In genomic region chr10:129026018-129026662, GRCm38 (mm10) we compare ENCODE assay signal across 9 mouse cellular contexts. TPM values are rescaled to one million over a fixed set of nuclear protein-coding genes. Genes with fewer than 3 reads are reported as not detected.
DNase-seq lines count a peak whose midpoint lies in the region; ATAC-seq and TF ChIP-seq lines count a peak whose summit lies in the region.
"Had no signal": no experiment of that assay in that cellular context is flagged by ENCODE, and none has a peak within 500 bp of the region (broad histone marks: within the 10 kb centered on the region; RNA-seq: fewer than 3 reads in every experiment).

No protein-coding gene starts in this region.

- no peak overlapping the region for H3K4me2 ChIP-seq in hindbrain, embryonic 11.5 days (replicated peaks; ENCODE audit: low read depth, low read length)
- no peak overlapping the region for H3K4me2 ChIP-seq in midbrain, embryonic 15.5 days
- H3K4me2 ChIP-seq: liver, embryonic 13.5 days had no signal

- TF ChIP-seq POLR2A in heart, adult 2 months (IDR thresholded peaks at IDR 0.05; ENCODE audit: insufficient read depth, low read depth, low read length) = no peak

- no peak overlapping the region for H3K9ac ChIP-seq in heart, adult 2 months (ENCODE audit: low read depth, low read length)
- no peak overlapping the region for H3K9ac ChIP-seq in hindbrain, embryonic 11.5 days (ENCODE audit: low read depth, low read length)
- H3K9ac ChIP-seq in midbrain, embryonic 15.5 days = no peak overlapping the region
- H3K9ac ChIP-seq: liver, embryonic 13.5 days had no signal

- H3K27me3 ChIP-seq in heart, adult 2 months (ENCODE audit: control insufficient read depth, insufficient read depth, low read length) = no peaks in the 10 kb centered on the region
- H3K27me3 ChIP-seq in hindbrain, embryonic 11.5 days (ENCODE audit: control insufficient read depth, insufficient read depth, low read length) = no peaks in the 10 kb centered on the region
- H3K27me3 ChIP-seq in midbrain, embryonic 15.5 days (replicated peaks) = no peaks in the 10 kb centered on the region
- H3K27me3 ChIP-seq: liver, embryonic 13.5 days had no signal

- no peaks in the 10 kb centered on the region for H3K9me3 ChIP-seq in hindbrain, embryonic 11.5 days (ENCODE audit: control insufficient read depth, low read length)
- H3K9me3 ChIP-seq in midbrain, embryonic 15.5 days = no peaks in the 10 kb centered on the region
- H3K9me3 ChIP-seq: liver, embryonic 13.5 days had no signal

- DNase-seq in heart, adult 2 months = no peak
- no peak for DNase-seq in heart, adult 8-10 months (ENCODE audit: low spot score)
- DNase-seq in ES-CJ7 (ENCODE audit: low read depth, low spot score) = peak; percentile 65
- peak; percentile 30 to 68 for DNase-seq in cerebellum, postnatal 4 days (ENCODE audit: low spot score in 2 of 2)
- DNase-seq in hindbrain, embryonic 11.5 days (ENCODE audit: low spot score) = peak; percentile 76
- peak; percentile 17 to 63 for DNase-seq in left cerebral cortex, postnatal 14 days (ENCODE audit: low spot score in 2 of 2)
- DNase-seq in yolk sac, embryonic 10.5 days (ENCODE audit: low spot score) = peak; percentile 26
- DNase-seq: liver, embryonic 13.5 days had no signal

- H3K4me1 ChIP-seq in heart, adult 2 months (ENCODE audit: control insufficient read depth, insufficient read depth, low read length) = no peaks in the 10 kb centered on the region
- H3K4me1 ChIP-seq in hindbrain, embryonic 11.5 days (replicated peaks; ENCODE audit: control insufficient read depth, insufficient read depth, low read length) = no peaks in the 10 kb centered on the region
- H3K4me1 ChIP-seq in midbrain, embryonic 15.5 days = no peaks in the 10 kb centered on the region
- H3K4me1 ChIP-seq: liver, embryonic 13.5 days had no signal

- H3K36me3 ChIP-seq in heart, adult 2 months (ENCODE audit: control insufficient read depth, insufficient read depth, low read length) = no peaks in the 10 kb centered on the region
- no peaks in the 10 kb centered on the region for H3K36me3 ChIP-seq in hindbrain, embryonic 11.5 days (ENCODE audit: control insufficient read depth, insufficient read depth, low read length)
- no peaks in the 10 kb centered on the region for H3K36me3 ChIP-seq in midbrain, embryonic 15.5 days (replicated peaks)
- H3K36me3 ChIP-seq: liver, embryonic 13.5 days had no signal

- peak; percentile 87 for ATAC-seq in hindbrain, embryonic 11.5 days (ENCODE audit: low FRiP score)
- ATAC-seq in midbrain, embryonic 15.5 days (replicated peaks) = peak; percentile 85

- H3K4me3 ChIP-seq in heart, adult 2 months = no peak overlapping the region
- no peak overlapping the region for H3K4me3 ChIP-seq in hindbrain, embryonic 11.5 days (ENCODE audit: low read depth, low read length)
- H3K4me3 ChIP-seq in midbrain, embryonic 15.5 days = no peak overlapping the region
- H3K4me3 ChIP-seq: liver, embryonic 13.5 days had no signal

- intact Hi-C loops in heart, adult 2 months (cut with DNase I) = no loop called here
- intact Hi-C loops in left cerebral cortex, postnatal 14 days (cut with DNase I) = loop anchor here (2.0 kb wide), 1 partner anchor 1067 kb away; no protein-coding TSS in a partner anchor

- TF ChIP-seq EP300 in heart, adult 2 months (IDR thresholded peaks at IDR 0.05; ENCODE audit: insufficient read depth, low read depth, low read length) = no peak

- H3K27ac ChIP-seq in heart, adult 2 months = no peak overlapping the region
- H3K27ac ChIP-seq in hindbrain, embryonic 11.5 days (ENCODE audit: low read depth, low read length) = no peak overlapping the region
- H3K27ac ChIP-seq in midbrain, embryonic 15.5 days = no peak overlapping the region
- H3K27ac ChIP-seq: liver, embryonic 13.5 days had no signal

- TF ChIP-seq CTCF in heart, adult 2 months (IDR thresholded peaks at IDR 0.05) = peak; percentile 70

- WGBS in heart, adult 2 months = 64% methylated on average over 3 of the region's 3 CpGs
- 66% methylated on average over 3 of the region's 3 CpGs for WGBS in hindbrain, embryonic 11.5 days
- 60% methylated on average over 3 of the region's 3 CpGs for WGBS in midbrain, embryonic 15.5 days

- H3K79me2 ChIP-seq in heart, adult 2 months (replicated peaks; ENCODE audit: control insufficient read depth, insufficient read depth, low read length) = no peaks in the 10 kb centered on the region

RNA-seq across cellular contexts. Expression of gene Olfr764-ps1, which starts 13.6 kb away (rescaled TPM):
- total RNA-seq in heart, adult 2 months (2021) = not detected
- not detected in 2 replicates for polyA plus RNA-seq in heart, adult 2 months (2012; rRNA removed)
- not detected for total RNA-seq in heart, adult 8-10 months (2022)
- polyA plus RNA-seq in hindbrain, embryonic 11.5 days (2014; fragmentation: Nextera tagmentation; extraction: Ambion mirVana) = not detected in 2 replicates
- total RNA-seq in left cerebral cortex, postnatal 14 days (2021) = not detected
- not detected in 2 replicates for polyA plus RNA-seq in midbrain, embryonic 15.5 days (2015; fragmentation: Nextera tagmentation; extraction: Ambion mirVana)
- polyA plus RNA-seq: liver, embryonic 13.5 days had no signal

RNA-seq across cellular contexts. Expression of gene Olfr763, which starts 15.5 kb away (rescaled TPM):
- not detected for total RNA-seq in heart, adult 2 months (2021)
- polyA plus RNA-seq in heart, adult 2 months (2012; rRNA removed) = not detected in 2 replicates
- total RNA-seq in heart, adult 8-10 months (2022) = not detected
- not detected in 2 replicates for polyA plus RNA-seq in hindbrain, embryonic 11.5 days (2014; fragmentation: Nextera tagmentation; extraction: Ambion mirVana)
- total RNA-seq in left cerebral cortex, postnatal 14 days (2021) = not detected
- not detected in 2 replicates for polyA plus RNA-seq in midbrain, embryonic 15.5 days (2015; fragmentation: Nextera tagmentation; extraction: Ambion mirVana)
- polyA plus RNA-seq: liver, embryonic 13.5 days had no signal

RNA-seq across cellular contexts. Expression of gene Olfr765, which starts 23.7 kb away (rescaled TPM):
- not detected for total RNA-seq in heart, adult 2 months (2021)
- not detected in 2 replicates for polyA plus RNA-seq in heart, adult 2 months (2012; rRNA removed)
- not detected for total RNA-seq in heart, adult 8-10 months (2022)
- polyA plus RNA-seq in hindbrain, embryonic 11.5 days (2014; fragmentation: Nextera tagmentation; extraction: Ambion mirVana) = not detected in 2 replicates
- not detected for total RNA-seq in left cerebral cortex, postnatal 14 days (2021)
- not detected in 2 replicates for polyA plus RNA-seq in midbrain, embryonic 15.5 days (2015; fragmentation: Nextera tagmentation; extraction: Ambion mirVana)
- polyA plus RNA-seq: liver, embryonic 13.5 days had no signal

RNA-seq across cellular contexts. Expression of gene Olfr9, which starts 36.9 kb away (rescaled TPM):
- total RNA-seq in heart, adult 2 months (2021) = not detected
- polyA plus RNA-seq in heart, adult 2 months (2012; rRNA removed) = not detected in 2 replicates
- not detected for total RNA-seq in heart, adult 8-10 months (2022)
- polyA plus RNA-seq in hindbrain, embryonic 11.5 days (2014; fragmentation: Nextera tagmentation; extraction: Ambion mirVana) = not detected in 2 replicates
- total RNA-seq in left cerebral cortex, postnatal 14 days (2021) = not detected
- polyA plus RNA-seq in midbrain, embryonic 15.5 days (2015; fragmentation: Nextera tagmentation; extraction: Ambion mirVana) = not detected in 2 replicates
- polyA plus RNA-seq: liver, embryonic 13.5 days had no signal

RNA-seq across cellular contexts. Expression of gene Olfr766-ps1, which starts 42.6 kb away (rescaled TPM):
- total RNA-seq in heart, adult 2 months (2021) = not detected
- not detected in 2 replicates for polyA plus RNA-seq in heart, adult 2 months (2012; rRNA removed)
- not detected for total RNA-seq in heart, adult 8-10 months (2022)
- polyA plus RNA-seq in hindbrain, embryonic 11.5 days (2014; fragmentation: Nextera tagmentation; extraction: Ambion mirVana) = not detected in 2 replicates
- total RNA-seq in left cerebral cortex, postnatal 14 days (2021) = not detected
- polyA plus RNA-seq in midbrain, embryonic 15.5 days (2015; fragmentation: Nextera tagmentation; extraction: Ambion mirVana) = not detected in 2 replicates
- polyA plus RNA-seq: liver, embryonic 13.5 days had no signal

Comparison
In these comparisons a context has a peak if more than half of its experiments do, and no peak if none do; other contexts are left out.
1. DNase-seq: peak in ES-CJ7 (single experiment), cerebellum, postnatal 4 days (2 of 2), hindbrain, embryonic 11.5 days (single experiment), left cerebral cortex, postnatal 14 days (2 of 2) and yolk sac, embryonic 10.5 days (single experiment); none in heart, adult 2 months (0 of 2) and heart, adult 8-10 months (single experiment).